Mouse (Mus musculus) embryonic facial prominence, embryonic 10.5 days (tissue): Measurements from ENCODE around the gene Ugt3a1. TPM values are rescaled to one million over a fixed set of nuclear protein-coding genes. Genes with fewer than 3 reads are reported as not detected.
"Not testable (repeated sequence)": the region's sequence is repeated elsewhere in the genome, so short reads cannot be mapped to it uniquely, and the experiment has no call there.

Source experiments
- DNase-seq: peaks from one replicate; pipeline ENCODE4 v3.0.0-alpha.2; 2017; ENCODE audit warnings: low spot score
- H3K27ac ChIP-seq: fragments of 300-500 bp; sonication (generic); replicated peaks from 2 replicates; pipeline ENCODE4 v1.5.1; 2016; ENCODE audit warnings: mild to moderate bottlenecking
- H3K27me3 ChIP-seq: fragments of 300-500 bp; sonication (generic); replicated peaks from 2 replicates; pipeline ENCODE4 v1.6.1; 2016; ENCODE audit warnings: low read depth, mild to moderate bottlenecking; ENCODE audit not compliant: poor library complexity, severe bottlenecking
- H3K36me3 ChIP-seq: fragments of 300-500 bp; sonication (generic); replicated peaks from 2 replicates; pipeline ENCODE4 v1.6.1; 2016; ENCODE audit warnings: mild to moderate bottlenecking, moderate library complexity
- H3K4me1 ChIP-seq: fragments of 300-500 bp; sonication (generic); 2 replicates; pipeline ENCODE4 v1.6.1; 2016
- H3K4me3 ChIP-seq: fragments of 300-500 bp; sonication (generic); 2 replicates; pipeline ENCODE4 v1.5.1; 2016; ENCODE audit warnings: mild to moderate bottlenecking, moderate library complexity
- H3K9me3 ChIP-seq: fragments of 300-500 bp; sonication (generic); 2 replicates; pipeline ENCODE4 v1.6.1; 2016; ENCODE audit warnings: mild to moderate bottlenecking
- WGBS: fragments of 180-500 bp; shearing (Covaris S2); methylation state at CpG from one replicate; pipeline ENCODE4 v1.1.7; 2016; 5-methylcytosine and 5-hydroxymethylcytosine counted together
- polyA plus RNA-seq: library from polyadenylated mRNA; unstranded; fragments of >200 nt; fragmentation: Nextera tagmentation; extraction: Ambion mirVana; gene quantifications from 2 replicates; pipeline ENCODE4 v1.2.1, GENCODE M21; 2016

Ugt3a1 gene
- polyA plus RNA-seq: not detected in 2 replicates

DNA sequence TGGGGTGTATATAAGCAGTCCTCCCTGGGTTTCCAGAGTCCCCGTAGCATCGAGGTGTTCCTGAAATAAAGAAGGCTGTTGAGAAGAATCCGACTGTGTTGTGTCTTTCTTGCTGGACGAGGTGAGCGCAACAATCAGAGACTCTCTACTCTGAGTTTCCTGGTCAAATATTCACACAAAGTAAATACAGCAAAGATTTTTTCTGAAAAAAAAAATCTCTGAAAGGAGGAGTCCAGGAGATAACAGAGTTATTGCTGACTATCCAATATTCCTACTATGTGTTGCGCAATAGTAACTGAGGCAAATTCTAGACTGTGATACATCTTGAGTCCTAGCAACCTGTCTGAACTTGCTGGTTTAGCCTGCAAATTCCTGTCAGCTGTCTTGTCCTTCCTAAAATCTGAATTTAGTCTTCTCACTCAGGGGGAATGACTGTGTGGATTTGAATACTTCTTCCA, at the start of gene Ugt3a1:
TSS of gene Ugt3a1 (plus strand) at position 51 of the 458 bp plus-strand sequence.
- H3K4me3 ChIP-seq: no peak within 1 kb of the TSS
- H3K9me3 ChIP-seq: no peaks in the 10 kb centered on the region
- DNase-seq: no peak
- 94% methylated on average over 6 of the region's 6 CpGs for WGBS
- no peaks in the 10 kb centered on the region for H3K36me3 ChIP-seq
- no peak within 1 kb of the TSS for H3K27ac ChIP-seq
- no peaks in the 10 kb centered on the region for H3K27me3 ChIP-seq
- no peaks in the 10 kb centered on the region for H3K4me1 ChIP-seq

DNA sequence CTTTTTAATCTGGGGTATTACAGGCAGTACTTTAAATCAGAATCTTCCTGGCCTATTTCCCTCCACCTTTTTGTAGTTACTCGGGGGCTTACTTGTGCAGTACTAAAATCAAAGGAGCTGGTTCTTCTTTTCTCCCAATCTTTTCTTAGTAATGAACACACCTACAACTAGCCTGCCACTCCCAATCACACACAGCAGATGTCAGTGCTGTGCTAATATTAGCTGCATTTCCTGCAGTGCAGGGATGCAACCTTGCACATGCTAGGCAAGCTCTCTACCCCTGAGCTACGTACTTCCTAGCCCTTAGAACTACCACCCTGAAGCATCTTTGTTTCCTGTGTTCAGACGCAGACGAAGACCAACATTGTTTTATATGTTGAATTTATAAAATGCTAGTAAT, 45.8 kb upstream of the Ugt3a1 start:
- not testable (repeated sequence) for H3K4me1 ChIP-seq, H3K27ac ChIP-seq, H3K27me3 ChIP-seq, H3K9me3 ChIP-seq, H3K36me3 ChIP-seq, H3K4me3 ChIP-seq, DNase-seq
- 79% methylated on average over 4 of the region's 4 CpGs for WGBS

DNA sequence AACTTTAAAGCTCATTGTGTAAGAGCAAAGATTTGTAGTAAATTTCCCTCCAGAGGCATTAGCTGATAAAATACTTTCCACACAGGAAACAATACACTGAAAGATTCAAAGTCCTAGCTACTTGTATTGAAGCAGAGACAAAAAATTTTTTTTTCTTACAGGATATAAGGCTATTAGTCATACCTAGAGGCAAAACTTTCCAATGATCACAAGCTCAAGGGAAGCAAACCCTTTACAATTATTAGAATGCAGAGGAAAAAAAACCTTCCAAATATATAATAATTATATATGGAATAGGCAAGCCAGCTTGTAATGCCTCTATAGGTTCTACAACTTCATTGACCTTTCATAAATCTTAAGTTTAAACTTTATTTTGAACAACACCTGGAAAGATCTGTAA, 30.3 kb upstream of the Ugt3a1 start:
- DNase-seq: no peak
- Histone ChIP-seq H3K4me3 (no peak overlapping the region), H3K27ac (no peak overlapping the region), H3K4me1 (no peaks in the 10 kb centered on the region), H3K36me3 (no peaks in the 10 kb centered on the region), H3K27me3 (no peaks in the 10 kb centered on the region), H3K9me3 (peaks cover under 1% of the 10 kb centered on the region; the same call in 1 of the 2 replicates)

DNA sequence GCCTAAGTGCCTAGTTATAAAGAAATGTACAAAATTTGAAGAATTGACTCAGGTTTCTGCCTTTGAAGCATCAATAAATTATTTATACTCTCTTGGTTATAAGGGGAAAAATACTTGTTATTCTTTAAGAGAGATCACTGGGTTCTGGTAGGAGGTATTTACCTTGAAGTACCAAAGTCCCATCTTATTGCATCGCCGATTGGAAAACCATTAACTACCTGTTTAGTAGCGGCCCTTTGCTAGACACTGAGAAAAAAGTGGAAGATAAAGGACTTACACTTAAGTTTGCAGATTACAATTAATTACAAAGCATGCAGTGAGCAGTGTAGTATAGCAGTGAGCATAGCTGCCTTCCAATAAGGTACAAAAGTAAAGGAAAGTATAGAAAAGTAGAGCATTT, 23.8 kb upstream of the Ugt3a1 start:
- Histone ChIP-seq H3K9me3 (peaks cover 3% of the 10 kb centered on the region; the same call in 1 of the 2 replicates), H3K4me1 (no peaks in the 10 kb centered on the region), H3K27me3 (no peaks in the 10 kb centered on the region), H3K4me3 (no peak overlapping the region), H3K27ac (no peak overlapping the region), H3K36me3 (no peaks in the 10 kb centered on the region)
- 96% methylated on average over 3 of the region's 3 CpGs for WGBS
- DNase-seq: no peak

DNA sequence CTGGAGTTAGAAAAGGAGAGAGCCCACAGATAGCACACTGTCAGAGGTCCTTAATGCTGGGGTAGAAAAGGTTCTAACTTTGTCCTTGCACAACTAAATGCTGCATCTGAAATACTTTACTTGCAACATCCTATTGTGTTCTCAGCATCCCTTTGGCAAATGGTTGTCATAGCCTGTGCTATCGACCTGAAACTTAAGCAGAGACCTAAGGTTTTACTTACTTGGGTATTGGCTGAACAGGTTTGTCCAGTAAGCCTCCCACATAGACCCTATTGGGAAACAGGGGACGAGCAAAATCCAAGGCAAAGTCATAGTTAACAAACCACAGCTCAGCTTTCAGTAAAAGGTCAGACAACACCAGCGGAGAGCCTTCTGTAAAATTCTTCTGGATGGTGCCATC, 16.1 kb upstream of the Ugt3a1 start:
- Histone ChIP-seq H3K4me1 (no peaks in the 10 kb centered on the region), H3K4me3 (no peak overlapping the region), H3K27ac (no peak overlapping the region), H3K27me3 (no peaks in the 10 kb centered on the region), H3K36me3 (no peaks in the 10 kb centered on the region), H3K9me3 (no peaks in the 10 kb centered on the region)
- 85% methylated on average over 3 of the region's 3 CpGs for WGBS
- DNase-seq: no peak

DNA sequence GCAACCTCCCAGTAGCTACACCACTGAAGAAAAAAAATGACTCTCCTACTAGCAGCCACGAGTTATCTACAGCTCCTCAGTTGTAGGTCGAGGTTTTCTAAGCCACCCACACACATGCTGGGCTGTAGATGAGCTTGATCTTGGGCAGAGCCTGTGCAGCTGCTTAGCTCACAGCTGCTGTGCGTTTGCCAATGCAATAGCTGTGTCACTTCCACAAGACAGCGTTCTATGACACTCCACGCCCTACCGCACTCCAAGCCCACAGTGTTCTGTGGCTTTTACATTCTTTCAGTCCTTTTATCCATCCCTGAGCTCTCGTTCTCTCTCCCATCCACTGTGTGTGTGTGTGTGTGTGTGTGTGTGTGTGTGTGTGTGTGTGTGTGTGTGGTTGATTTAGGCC, 4.8 kb upstream of the Ugt3a1 start:
- WGBS: 85% methylated on average over 7 of the region's 7 CpGs

DNA sequence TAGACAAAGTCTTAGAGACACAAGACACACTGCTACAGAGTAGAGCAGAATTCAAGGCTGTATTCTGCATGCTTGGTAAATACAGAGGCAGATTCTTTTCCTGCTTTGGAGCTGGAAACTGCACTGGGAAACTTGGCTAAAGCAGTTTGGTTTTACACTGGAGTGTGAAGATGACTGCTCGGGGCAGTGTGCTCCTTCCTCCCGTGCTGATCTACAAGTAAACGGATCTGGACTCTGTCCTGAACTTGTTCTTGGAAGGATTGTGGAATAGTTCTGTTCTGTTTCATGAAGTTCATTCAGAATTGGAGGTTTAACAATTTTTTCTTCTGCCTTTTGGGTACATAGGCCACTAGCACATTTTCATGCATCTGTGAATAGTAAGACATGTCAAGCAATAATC, 2.3 kb downstream of the Ugt3a1 start:
- Histone ChIP-seq H3K4me3 (no peak overlapping the region), H3K9me3 (no peaks in the 10 kb centered on the region), H3K27ac (no peak overlapping the region), H3K36me3 (no peaks in the 10 kb centered on the region), H3K4me1 (no peaks in the 10 kb centered on the region), H3K27me3 (no peaks in the 10 kb centered on the region)
- 86% methylated on average over 3 of the region's 3 CpGs for WGBS
- no peak for DNase-seq

More for the DNA sequence above, 4.8 kb upstream of the Ugt3a1 start:
- Histone ChIP-seq H3K27me3 (no peaks in the 10 kb centered on the region), H3K36me3 (no peaks in the 10 kb centered on the region), H3K9me3 (no peaks in the 10 kb centered on the region), H3K27ac (no peak overlapping the region), H3K4me3 (no peak overlapping the region), H3K4me1 (no peaks in the 10 kb centered on the region)
- DNase-seq: no peak

DNA sequence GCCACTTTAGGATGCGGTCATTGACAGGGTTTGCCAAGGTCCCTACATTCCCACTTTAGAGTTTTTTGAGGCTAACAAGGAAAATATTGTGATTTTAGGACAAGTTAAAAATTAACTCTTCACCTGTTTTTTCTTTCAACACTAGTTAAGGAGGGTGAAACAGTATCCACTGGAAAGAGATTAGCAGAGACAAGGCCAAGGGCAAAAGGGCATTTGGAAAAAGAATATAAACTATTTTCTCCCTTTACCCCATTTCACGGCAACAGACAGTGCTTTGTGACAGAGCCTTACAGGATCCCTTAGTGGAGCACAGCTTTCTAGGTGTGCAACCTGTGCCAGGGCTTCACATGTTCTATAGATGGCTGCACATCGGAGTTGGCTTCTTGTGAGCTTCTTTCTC, 2.9 kb downstream of the Ugt3a1 start:
- H3K9me3 ChIP-seq: no peaks in the 10 kb centered on the region
- H3K36me3 ChIP-seq: no peaks in the 10 kb centered on the region
- H3K4me3 ChIP-seq: no peak overlapping the region
- no peaks in the 10 kb centered on the region for H3K27me3 ChIP-seq
- 80% methylated on average over 3 of the region's 3 CpGs for WGBS
- H3K27ac ChIP-seq: no peak overlapping the region
- no peak for DNase-seq
- no peaks in the 10 kb centered on the region for H3K4me1 ChIP-seq

DNA sequence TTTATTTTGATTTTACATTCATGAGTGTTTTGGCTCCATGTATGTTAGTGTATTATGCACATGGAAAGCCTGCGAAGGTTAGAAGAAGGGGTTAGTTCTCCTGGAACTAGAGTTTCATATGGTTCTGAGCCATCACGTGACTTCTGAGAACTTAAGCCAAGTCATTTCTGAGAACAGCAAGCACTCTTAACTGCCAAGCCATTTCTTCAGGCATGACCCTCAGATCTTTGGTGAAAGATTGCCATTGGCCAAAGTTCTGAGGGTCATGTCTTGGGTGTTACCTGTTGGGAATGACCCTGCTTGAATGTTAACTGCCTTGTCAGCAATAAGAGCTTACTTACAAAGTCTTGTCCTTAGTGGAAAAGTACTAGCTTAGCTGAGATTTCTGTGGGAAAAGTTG, 6.5 kb downstream of the Ugt3a1 start:
- Histone ChIP-seq H3K9me3 (no peaks in the 10 kb centered on the region), H3K4me1 (no peaks in the 10 kb centered on the region), H3K27ac (no peak overlapping the region), H3K27me3 (no peaks in the 10 kb centered on the region), H3K36me3 (no peaks in the 10 kb centered on the region), H3K4me3 (no peak overlapping the region)
- no peak for DNase-seq
- 88% methylated on average over 2 of the region's 2 CpGs for WGBS

DNA sequence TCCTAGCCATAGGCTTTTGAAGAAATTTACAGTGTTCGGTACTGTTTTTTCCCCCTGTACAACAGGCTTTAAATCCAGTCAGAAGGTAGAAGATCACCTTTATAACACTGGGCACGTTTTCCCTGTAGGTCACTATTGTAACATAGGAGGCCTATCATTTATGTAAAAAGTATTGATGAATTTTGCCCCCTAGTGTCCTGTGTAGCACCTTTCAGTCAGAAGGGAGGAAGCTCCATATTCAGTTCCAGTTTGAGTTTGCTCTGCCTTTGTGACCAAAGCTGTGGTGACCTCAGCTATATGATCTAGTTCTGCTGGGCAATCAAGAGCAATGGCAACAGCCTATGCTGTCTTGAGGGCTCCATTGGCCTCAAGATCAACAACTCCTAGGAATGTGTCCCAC, 13.0 kb downstream of the Ugt3a1 start:
- H3K27me3 ChIP-seq: no peaks in the 10 kb centered on the region
- H3K9me3 ChIP-seq: no peaks in the 10 kb centered on the region
- 64% methylated on average over 2 of the region's 2 CpGs for WGBS
- no peak for DNase-seq
- H3K27ac ChIP-seq: no peak overlapping the region
- H3K36me3 ChIP-seq: no peaks in the 10 kb centered on the region
- H3K4me3 ChIP-seq: no peak overlapping the region
- no peaks in the 10 kb centered on the region for H3K4me1 ChIP-seq

DNA sequence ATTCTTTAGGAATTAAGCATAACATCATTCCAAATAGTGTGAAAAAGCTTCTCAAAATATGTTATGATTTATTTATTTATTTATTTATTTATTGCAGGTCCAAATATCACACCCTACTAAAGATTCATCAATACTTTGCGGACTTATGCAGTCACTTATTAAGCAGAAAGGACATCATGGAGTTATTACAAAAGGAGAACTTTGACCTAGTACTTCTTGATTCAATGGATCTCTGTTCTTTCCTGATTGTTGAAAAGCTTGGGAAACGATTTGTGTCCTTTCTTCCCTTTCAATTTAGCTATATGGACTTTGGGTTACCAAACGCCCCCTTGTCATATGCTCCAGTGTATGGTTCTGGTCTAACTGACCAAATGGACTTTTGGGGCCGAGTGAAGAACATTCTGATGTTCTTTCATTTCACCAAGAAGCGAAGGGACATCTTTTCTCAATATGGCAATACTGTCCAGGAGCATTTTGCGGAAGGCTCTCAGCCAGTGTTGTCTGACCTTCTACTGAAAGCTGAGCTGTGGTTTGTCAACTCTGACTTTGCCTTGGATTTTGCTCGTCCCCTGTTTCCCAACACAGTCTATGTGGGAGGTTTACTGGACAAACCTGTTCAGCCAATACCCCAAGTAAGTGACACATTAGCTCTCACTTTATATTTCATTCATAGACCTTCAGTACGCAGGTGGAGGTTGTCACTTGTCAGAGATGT, 29.4 kb downstream of the Ugt3a1 start:
- H3K9me3 ChIP-seq: no peaks in the 10 kb centered on the region
- no peak overlapping the region for H3K27ac ChIP-seq
- no peaks in the 10 kb centered on the region for H3K36me3 ChIP-seq
- WGBS: 83% methylated on average over 8 of the region's 8 CpGs
- no peaks in the 10 kb centered on the region for H3K27me3 ChIP-seq
- no peaks in the 10 kb centered on the region for H3K4me1 ChIP-seq
- no peak for DNase-seq
- H3K4me3 ChIP-seq: no peak overlapping the region

DNA sequence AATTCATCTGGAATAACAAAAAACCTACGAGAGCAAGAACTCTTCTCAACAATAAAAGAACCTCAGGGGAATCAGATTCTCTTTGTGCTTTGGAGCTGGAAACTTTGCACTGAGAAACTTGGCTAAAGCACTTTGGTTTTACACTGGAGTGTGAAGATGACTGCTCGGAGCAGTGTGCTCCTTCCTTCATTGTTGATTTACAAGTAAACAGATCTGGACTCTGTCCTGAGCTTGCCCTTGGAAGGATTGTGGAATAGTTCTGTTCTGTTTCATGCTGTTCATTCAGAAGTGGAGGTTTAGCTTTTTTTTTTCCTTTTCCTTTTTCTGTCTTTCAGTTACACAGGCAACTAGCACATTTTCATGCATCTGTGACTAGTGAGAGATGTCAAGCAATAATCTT, 57.9 kb downstream of the Ugt3a1 start:
- Histone ChIP-seq H3K9me3 (no peaks in the 10 kb centered on the region), H3K36me3 (no peaks in the 10 kb centered on the region), H3K4me1 (no peaks in the 10 kb centered on the region), H3K27ac (no peak overlapping the region), H3K4me3 (no peak overlapping the region), H3K27me3 (no peaks in the 10 kb centered on the region)
- 78% methylated on average over 2 of the region's 2 CpGs for WGBS
- DNase-seq: no peak

DNA sequence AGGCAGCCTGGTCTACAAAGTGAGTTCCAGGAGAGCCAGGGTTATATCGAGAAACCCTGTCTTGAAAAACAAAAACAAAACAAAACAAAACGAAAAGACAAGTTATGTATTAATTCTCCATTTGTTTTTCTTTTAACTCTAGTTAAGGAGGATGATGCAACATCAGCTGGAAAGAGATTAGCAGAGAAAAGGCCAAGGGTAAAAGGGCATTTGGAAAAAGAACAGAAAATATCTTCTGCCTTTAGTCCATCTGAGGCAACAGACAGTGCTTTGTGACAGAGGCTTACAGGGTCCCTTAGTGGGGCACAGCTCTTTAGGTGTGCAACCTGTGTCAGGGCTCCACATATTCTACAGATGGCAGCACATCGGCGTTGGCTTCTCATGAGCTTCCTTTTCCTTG, 58.7 kb downstream of the Ugt3a1 start, which contains the start of gene Ugt3a2:
TSS of gene Ugt3a2 (plus strand) at position 210 of the 400 bp plus-strand sequence.
- WGBS: 89% methylated on average over 4 of the region's 4 CpGs
- H3K4me1 ChIP-seq: no peaks in the 10 kb centered on the region
- no peaks in the 10 kb centered on the region for H3K36me3 ChIP-seq
- H3K27me3 ChIP-seq: no peaks in the 10 kb centered on the region
- no peak for DNase-seq
- no peak within 1 kb of the TSS for H3K4me3 ChIP-seq
- no peaks in the 10 kb centered on the region for H3K9me3 ChIP-seq
- H3K27ac ChIP-seq: no peak within 1 kb of the TSS
